In genomic region chr15:97350528-97350927, GRCm38 (mm10) we compare ENCODE assay signal across 10 mouse cellular contexts.
DNase-seq lines count a peak whose midpoint lies in the region; ATAC-seq and TF ChIP-seq lines count a peak whose summit lies in the region.
"Had no signal": no experiment of that assay in that cellular context is flagged by ENCODE, and none has a peak within 500 bp of the region (broad histone marks: within the 10 kb centered on the region; RNA-seq: fewer than 3 reads in every experiment).

No protein-coding gene starts in this region.

- H3K27ac ChIP-seq in heart, postnatal 0 days (ENCODE audit: low read depth), result no peak overlapping the region
- peak overlapping the region; percentile 67 for H3K27ac ChIP-seq in testis, adult 2 months (ENCODE audit: control insufficient read depth, insufficient read depth, low read depth, low read length)
- H3K27ac ChIP-seq in liver, embryonic 13.5 days, result peak overlapping the region; percentile 29; the same call in 1 of the 2 replicates
- no peak overlapping the region for H3K27ac ChIP-seq in kidney, embryonic 16.5 days (ENCODE audit: low read length)
- H3K27ac ChIP-seq: hindbrain, embryonic 12.5 days; midbrain, embryonic 15.5 days had no signal

- no peak for TF ChIP-seq CTCF in heart, postnatal 0 days (IDR thresholded peaks at IDR 0.05; ENCODE audit: low read depth)
- no peak for TF ChIP-seq CTCF in testis, adult 2 months (IDR thresholded peaks at IDR 0.05; ENCODE audit: control insufficient read depth, insufficient read depth, insufficient replicate concordance, low read depth, low read length)

- no peaks in the 10 kb centered on the region for H3K36me3 ChIP-seq in heart, postnatal 0 days (replicated peaks; ENCODE audit: control insufficient read depth, insufficient read depth, low read length)
- no peaks in the 10 kb centered on the region for H3K36me3 ChIP-seq in testis, adult 2 months (ENCODE audit: control insufficient read depth, insufficient read depth, low read length)
- H3K36me3 ChIP-seq in liver, embryonic 13.5 days, result no peaks in the 10 kb centered on the region
- no peaks in the 10 kb centered on the region for H3K36me3 ChIP-seq in kidney, embryonic 16.5 days (ENCODE audit: insufficient read depth, low read length)
- H3K36me3 ChIP-seq: hindbrain, embryonic 12.5 days; midbrain, embryonic 15.5 days had no signal

- H3K4me1 ChIP-seq in heart, postnatal 0 days (ENCODE audit: control insufficient read depth, insufficient read depth), result no peaks in the 10 kb centered on the region
- no peaks in the 10 kb centered on the region; the same call in none of the 2 replicates for H3K4me1 ChIP-seq in testis, adult 2 months (ENCODE audit: control insufficient read depth, insufficient read depth, low read length)
- H3K4me1 ChIP-seq in liver, embryonic 13.5 days (replicated peaks), result peaks cover 23% of the 10 kb centered on the region
- H3K4me1 ChIP-seq in kidney, embryonic 16.5 days (ENCODE audit: insufficient read depth, low read length), result 0 out of 2 replicates have a peak, but pooled peaks cover 2% of the 10 kb centered on the region
- H3K4me1 ChIP-seq: hindbrain, embryonic 12.5 days; midbrain, embryonic 15.5 days had no signal

- 0 out of 2 replicates have a peak, but pooled peaks cover 3% of the 10 kb centered on the region for H3K27me3 ChIP-seq in heart, postnatal 0 days (ENCODE audit: control insufficient read depth, insufficient read depth, low read length)
- H3K27me3 ChIP-seq in testis, adult 2 months (ENCODE audit: control insufficient read depth, insufficient read depth, low read length), result no peaks in the 10 kb centered on the region
- H3K27me3 ChIP-seq in liver, embryonic 13.5 days, result no peaks in the 10 kb centered on the region
- H3K27me3 ChIP-seq in kidney, embryonic 16.5 days (ENCODE audit: insufficient read depth, low read length), result no peaks in the 10 kb centered on the region
- H3K27me3 ChIP-seq: hindbrain, embryonic 12.5 days; midbrain, embryonic 15.5 days had no signal

- no peak overlapping the region for H3K4me2 ChIP-seq in heart, postnatal 0 days (ENCODE audit: low read depth, low read length)
- H3K4me2 ChIP-seq in liver, embryonic 13.5 days, result no peak overlapping the region
- H3K4me2 ChIP-seq in kidney, embryonic 16.5 days (replicated peaks; ENCODE audit: low read depth, low read length), result no peak overlapping the region
- H3K4me2 ChIP-seq: hindbrain, embryonic 12.5 days; midbrain, embryonic 15.5 days had no signal

- H3K9me3 ChIP-seq in heart, postnatal 0 days (replicated peaks; ENCODE audit: control insufficient read depth, low read length), result no peaks in the 10 kb centered on the region
- no peaks in the 10 kb centered on the region for H3K9me3 ChIP-seq in liver, embryonic 13.5 days (replicated peaks)
- H3K9me3 ChIP-seq in kidney, embryonic 16.5 days (ENCODE audit: low read length), result no peaks in the 10 kb centered on the region
- H3K9me3 ChIP-seq: hindbrain, embryonic 12.5 days; midbrain, embryonic 15.5 days had no signal

- H3K4me3 ChIP-seq in heart, postnatal 0 days (ENCODE audit: low read depth, low read length), result no peak overlapping the region
- no peak overlapping the region for H3K4me3 ChIP-seq in testis, adult 2 months (ENCODE audit: control insufficient read depth, low read depth, low read length)
- H3K4me3 ChIP-seq in liver, embryonic 13.5 days (replicated peaks), result no peak overlapping the region
- no peak overlapping the region for H3K4me3 ChIP-seq in kidney, embryonic 16.5 days (ENCODE audit: low read length)
- H3K4me3 ChIP-seq: erythroblast, embryonic 14.5 days; hindbrain, embryonic 12.5 days; midbrain, embryonic 15.5 days had no signal

- TF ChIP-seq EP300 in heart, postnatal 0 days (IDR thresholded peaks at IDR 0.05; ENCODE audit: low read depth), result no peak

- TF ChIP-seq POLR2A in testis, adult 2 months (IDR thresholded peaks at IDR 0.05; ENCODE audit: control insufficient read depth, low read depth, low read length), result no peak

- DNase-seq in heart, postnatal 0 days (ENCODE audit: low spot score), result peak; percentile 17
- no peak for DNase-seq in heart, postnatal 4 days
- DNase-seq in testis, postnatal 10 days (ENCODE audit: low spot score), result no peak
- DNase-seq in liver, embryonic 13.5 days, result no peak
- DNase-seq in layer of hippocampus, adult 18-20 months (ENCODE audit: low spot score in 2 of 2), result no peak

- 29% methylated on average over 4 of the region's 4 CpGs for WGBS in heart, postnatal 0 days
- 31% methylated on average over 4 of the region's 4 CpGs for WGBS in liver, embryonic 13.5 days (ENCODE audit: insufficient replicate concordance)
- WGBS in kidney, embryonic 16.5 days, result 60% methylated on average over 4 of the region's 4 CpGs

- 0 out of 2 replicates have a peak, but pooled peaks have one; percentile 27 for ATAC-seq in heart, postnatal 0 days (ENCODE audit: insufficient read depth, low read depth)
- peak; percentile 57 for ATAC-seq in liver, embryonic 13.5 days (ENCODE audit: low read depth)
- no peak for ATAC-seq in kidney, embryonic 16.5 days (ENCODE audit: low FRiP score, low TSS enrichment)
- ATAC-seq: midbrain, embryonic 15.5 days had no signal

- H3K9ac ChIP-seq in heart, postnatal 0 days (replicated peaks; ENCODE audit: low read depth, low read length), result no peak overlapping the region
- no peak overlapping the region for H3K9ac ChIP-seq in liver, embryonic 13.5 days
- H3K9ac ChIP-seq in kidney, embryonic 16.5 days (replicated peaks; ENCODE audit: low read length), result no peak overlapping the region
- H3K9ac ChIP-seq: hindbrain, embryonic 12.5 days; midbrain, embryonic 15.5 days had no signal

Comparison
In these comparisons a context has a peak if more than half of its experiments do, and no peak if none do; other contexts are left out.
1. H3K27ac ChIP-seq: peak in testis, adult 2 months (single experiment) and liver, embryonic 13.5 days (single experiment); none in heart, postnatal 0 days (single experiment) and kidney, embryonic 16.5 days (single experiment).